Mouse (Mus musculus): ENCODE measurements around the gene Tmigd1. TPM values are rescaled to one million over a fixed set of nuclear protein-coding genes. Genes with fewer than 3 reads are reported as not detected.

Gene Tmigd1
- polyA plus RNA-seq, 1 experiment from 2014 or later: 0.09 TPM

DNA sequence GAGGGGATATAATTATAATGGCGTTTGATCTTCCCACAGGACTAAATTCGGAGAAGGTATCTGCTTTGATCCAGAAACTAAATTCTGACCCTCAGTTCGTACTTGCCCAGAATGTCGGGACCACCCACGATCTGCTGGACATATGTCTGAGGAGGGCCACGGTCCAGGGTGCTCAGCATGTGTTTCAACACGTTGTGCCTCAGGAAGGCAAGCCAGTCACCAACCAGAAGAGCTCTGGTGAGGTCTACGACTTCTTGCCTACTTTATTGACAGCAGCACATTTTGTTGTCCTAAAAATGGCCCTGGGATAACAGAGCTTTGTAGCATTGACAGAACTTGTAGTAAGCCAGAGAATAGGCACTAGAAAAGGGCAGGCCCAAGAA, 44.2 kb downstream of the Tmigd1 start:
- H3K36me3 ChIP-seq: peaks cover 33% of the 10 kb centered on the region
- H3K27me3 ChIP-seq (ENCODE audit: low read depth, poor library complexity, severe bottlenecking): no peaks in the 10 kb centered on the region
- peak overlapping the region; percentile 89 for H3K4me3 ChIP-seq
- H3K4me1 ChIP-seq: peaks cover 19% of the 10 kb centered on the region
- peak; percentile 24 for DNase-seq (ENCODE audit: low spot score)
- H3K27ac ChIP-seq (replicated peaks): peak overlapping the region; percentile 95
- WGBS: 4% methylated on average over 8 of the region's 8 CpGs
- no peaks in the 10 kb centered on the region for H3K9me3 ChIP-seq (replicated peaks)

GRCm38 (mm10) chr11:76953536-76953935, 51.6 kb downstream of the Tmigd1 start:
- Histone ChIP-seq H3K27me3 (ENCODE audit: low read depth, poor library complexity, severe bottlenecking) (no peaks in the 10 kb centered on the region), H3K27ac (replicated peaks) (no peak overlapping the region), H3K9me3 (replicated peaks) (no peaks in the 10 kb centered on the region), H3K36me3 (peaks cover 97% of the 10 kb centered on the region), H3K4me3 (no peak overlapping the region), H3K4me1 (no peaks in the 10 kb centered on the region)
- 94% methylated on average over 2 of the region's 2 CpGs for WGBS
- DNase-seq (ENCODE audit: low spot score): no peak

DNA sequence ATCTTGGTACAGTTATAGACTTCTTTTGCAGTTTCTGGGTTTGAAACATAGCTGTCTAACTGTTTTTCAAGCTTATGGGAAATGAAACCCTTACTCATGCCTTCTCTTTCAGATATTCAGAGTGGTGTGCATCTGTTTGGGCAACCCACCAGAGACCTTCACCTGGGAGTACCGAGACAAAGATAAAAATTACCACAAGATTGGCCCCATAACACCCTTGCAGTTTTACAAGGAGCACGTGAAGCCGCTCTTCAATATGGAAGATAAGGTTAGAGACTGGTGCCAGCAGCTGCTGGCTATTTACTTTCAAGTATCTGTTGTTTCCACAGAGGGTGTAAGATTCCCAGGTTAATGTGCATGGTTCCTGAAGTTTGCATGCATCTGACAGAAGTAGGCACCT, 63.7 kb downstream of the Tmigd1 start:
- Histone ChIP-seq H3K4me1 (no peaks in the 10 kb centered on the region), H3K27ac (replicated peaks) (no peak overlapping the region), H3K27me3 (ENCODE audit: low read depth, poor library complexity, severe bottlenecking) (no peaks in the 10 kb centered on the region), H3K36me3 (peaks cover 98% of the 10 kb centered on the region), H3K9me3 (replicated peaks) (no peaks in the 10 kb centered on the region), H3K4me3 (no peak overlapping the region)
- WGBS: 95% methylated on average over 3 of the region's 3 CpGs
- DNase-seq (ENCODE audit: low spot score): no peak

Other genes starting within 250 kb of the Tmigd1 start
- gene Bhlha9, start 229.7 kb upstream of the Tmigd1 start, polyA plus RNA-seq (2016; fragmentation: Nextera tagmentation; extraction: Ambion mirVana): 0.12 TPM in 1 of 2 replicates, not detected in the other
- 0.05 TPM in 1 of 2 replicates, not detected in the other for gene Trarg1, start 222.4 kb upstream of the Tmigd1 start, polyA plus RNA-seq (2016; fragmentation: Nextera tagmentation; extraction: Ambion mirVana)
- gene Gosr1, start 138.6 kb upstream of the Tmigd1 start, polyA plus RNA-seq (2016; fragmentation: Nextera tagmentation; extraction: Ambion mirVana): 20.6 and 25.5 TPM in 2 replicates
- gene Cpd, start 55.1 kb upstream of the Tmigd1 start, polyA plus RNA-seq (2016; fragmentation: Nextera tagmentation; extraction: Ambion mirVana): 7.6 and 9.2 TPM in 2 replicates
- gene Blmh, start 22.6 kb downstream of the Tmigd1 start, polyA plus RNA-seq (2016; fragmentation: Nextera tagmentation; extraction: Ambion mirVana): 205 and 212 TPM in 2 replicates
- gene Slc6a4, start 96.4 kb downstream of the Tmigd1 start, polyA plus RNA-seq (2016; fragmentation: Nextera tagmentation; extraction: Ambion mirVana): 0.44 and 0.45 TPM in 2 replicates
- gene Nsrp1, start 176.3 kb downstream of the Tmigd1 start, polyA plus RNA-seq (2016; fragmentation: Nextera tagmentation; extraction: Ambion mirVana): 52.4 and 61.1 TPM in 2 replicates